Mouse (Mus musculus) limb, embryonic 10.5 days (tissue): ENCODE measurements around the gene Zfp40. TPM values are rescaled to one million over a fixed set of nuclear protein-coding genes. Genes with fewer than 3 reads are reported as not detected.
"Not testable (repeated sequence)": the region's sequence is repeated elsewhere in the genome, so short reads cannot be mapped to it uniquely, and the experiment has no call there.

ENCODE experiments used
- DNase-seq: peaks from one replicate; pipeline ENCODE4 v3.0.0-alpha.2; 2017; ENCODE audit warnings: low spot score
- H3K27ac ChIP-seq: fragments of 300-500 bp; sonication (generic); 2 replicates; pipeline ENCODE4 v1.5.1; 2016; ENCODE audit warnings: mild to moderate bottlenecking
- H3K27me3 ChIP-seq: fragments of 300-500 bp; sonication (generic); 2 replicates; pipeline ENCODE4 v1.6.1; 2016; ENCODE audit warnings: low read depth, mild to moderate bottlenecking; ENCODE audit not compliant: poor library complexity, severe bottlenecking
- H3K36me3 ChIP-seq: fragments of 300-500 bp; sonication (generic); 2 replicates; pipeline ENCODE4 v1.6.1; 2016; ENCODE audit warnings: mild to moderate bottlenecking, moderate library complexity
- H3K4me1 ChIP-seq: fragments of 300-500 bp; sonication (generic); 2 replicates; pipeline ENCODE4 v1.6.1; 2016
- H3K4me3 ChIP-seq: fragments of 300-500 bp; sonication (generic); 2 replicates; pipeline ENCODE4 v1.5.1; 2016; ENCODE audit warnings: mild to moderate bottlenecking, moderate library complexity
- H3K9me3 ChIP-seq: fragments of 300-500 bp; sonication (generic); replicated peaks from 2 replicates; pipeline ENCODE4 v1.6.1; 2016; ENCODE audit warnings: mild to moderate bottlenecking
- WGBS: fragments of 180-500 bp; shearing (Covaris S2); methylation state at CpG from one replicate; pipeline ENCODE4 v1.1.7; 2016; 5-methylcytosine and 5-hydroxymethylcytosine counted together
- polyA plus RNA-seq: library from polyadenylated mRNA; unstranded; fragments of >200 nt; fragmentation: Nextera tagmentation; extraction: Ambion mirVana; gene quantifications from 2 replicates; pipeline ENCODE4 v1.2.1, GENCODE M21; 2016

The Zfp40 gene
- polyA plus RNA-seq, result 6.8 and 12.2 TPM in 2 replicates

- no peaks in the 10 kb centered on the region for H3K27me3 ChIP-seq
- H3K4me3 ChIP-seq, result peak within 1 kb of the TSS; percentile 70
- peak; percentile 81 for DNase-seq
- H3K27ac ChIP-seq, result peak within 1 kb of the TSS; percentile 86
- H3K36me3 ChIP-seq, result peaks cover 8% of the 10 kb centered on the region
- peaks cover 7% of the 10 kb centered on the region for H3K4me1 ChIP-seq
- WGBS, result 6% methylated on average over 27 of the region's 27 CpGs
- no peaks in the 10 kb centered on the region for H3K9me3 ChIP-seq
These were observed at the start of gene Zfp40 for GRCm38 (mm10) chr17:23192453-23193379. TSS of gene Zfp40 (minus strand) at chr17:23193252.

- H3K36me3 ChIP-seq, result no peaks in the 10 kb centered on the region
- 94% methylated on average over 2 of the region's 2 CpGs for WGBS
- H3K9me3 ChIP-seq, result no peaks in the 10 kb centered on the region
- H3K27ac ChIP-seq, result no peak overlapping the region
- no peak overlapping the region for H3K4me3 ChIP-seq
- DNase-seq, result no peak
- no peaks in the 10 kb centered on the region for H3K27me3 ChIP-seq
- H3K4me1 ChIP-seq, result no peaks in the 10 kb centered on the region
These were observed 25.3 kb upstream of the Zfp40 start for GRCm38 (mm10) chr17:23218320-23218719.

- H3K36me3 ChIP-seq, result not testable (repeated sequence)
These were observed 6.8 kb upstream of the Zfp40 start for GRCm38 (mm10) chr17:23199856-23200255.

GRCm38 (mm10) chr17:23193441-23193840 is 389 bp upstream of the Zfp40 start:
- peak; percentile 54 for DNase-seq
- WGBS, result under 1% methylated on average over 11 of the region's 11 CpGs
- peaks cover 7% of the 10 kb centered on the region for H3K4me1 ChIP-seq
- H3K9me3 ChIP-seq, result no peaks in the 10 kb centered on the region
- peak overlapping the region; percentile 70 for H3K4me3 ChIP-seq
- H3K27me3 ChIP-seq, result no peaks in the 10 kb centered on the region
- H3K36me3 ChIP-seq, result peaks cover 8% of the 10 kb centered on the region
- peak overlapping the region; percentile 73 for H3K27ac ChIP-seq

More at GRCm38 (mm10) chr17:23199856-23200255, 6.8 kb upstream of the Zfp40 start:
- H3K4me3 ChIP-seq, H3K27me3 ChIP-seq, H3K9me3 ChIP-seq, DNase-seq, H3K27ac ChIP-seq, H3K4me1 ChIP-seq: not testable (repeated sequence)
- WGBS, result 2% methylated on average over 1 of the region's 1 CpGs

DNA sequence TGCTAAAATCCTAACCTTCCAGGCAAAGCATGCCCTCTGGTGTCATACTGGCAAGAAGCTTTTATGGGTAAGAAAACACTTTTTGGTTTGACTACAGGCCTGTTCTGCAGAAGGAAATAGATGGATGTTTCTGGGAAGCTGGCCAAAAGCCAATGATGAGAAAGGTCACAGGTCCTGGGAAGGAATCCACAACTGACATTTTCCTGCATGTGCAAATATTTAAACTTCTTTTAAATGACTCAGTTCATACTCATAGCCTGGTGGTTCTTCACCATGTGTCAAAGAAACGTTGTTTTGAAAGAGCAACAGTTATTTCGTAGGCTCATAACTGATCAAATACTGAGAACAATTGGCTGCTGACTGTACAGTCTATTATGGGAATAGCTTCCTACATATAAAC is 5.4 kb downstream of the Zfp40 start:
- Histone ChIP-seq H3K9me3 (no peaks in the 10 kb centered on the region), H3K27ac (no peak overlapping the region), H3K36me3 (peaks cover 25% of the 10 kb centered on the region), H3K4me1 (peaks cover 7% of the 10 kb centered on the region), H3K27me3 (no peaks in the 10 kb centered on the region), H3K4me3 (no peak overlapping the region)
- DNase-seq, result no peak
- WGBS, result 93% methylated on average over 2 of the region's 2 CpGs

Other genes with a start within 250 kb of the Zfp40 start
- gene Vmn2r-ps130, start 132.1 kb downstream of the Zfp40 start, polyA plus RNA-seq, result not detected in 2 replicates
- not detected in 2 replicates for gene Vmn2r114, start 119.3 kb upstream of the Zfp40 start, polyA plus RNA-seq
- not detected in 2 replicates for gene Vmn2r115, start 150.5 kb upstream of the Zfp40 start, polyA plus RNA-seq
- gene Vmn2r116, start 191.4 kb upstream of the Zfp40 start, polyA plus RNA-seq, result not detected in 2 replicates